Mouse (Mus musculus): ENCODE measurements at regions not wholly inside any gene's neighbourhood (a gene's known extent, or its start where the extent isn't known, plus 50 kb on each side); places are given as distances from the start of the nearest gene placed in this dataset.
A peak's percentile ranks its signal among the peaks of the same experiment; 100 is the strongest.

GRCm38 (mm10) chr9:33035401-33035800, 399.4 kb downstream of the Ets1 start:
- 73% methylated on average over 3 of the region's 3 CpGs for WGBS
- no peak for TF ChIP-seq CTCF (IDR thresholded peaks at IDR 0.05; ENCODE audit: extremely low read depth, insufficient read length, insufficient replicate concordance, low read depth, low read length)
- TF ChIP-seq POLR2A (IDR thresholded peaks at IDR 0.05; ENCODE audit: low read depth, low read length), result no peak
- no peak overlapping the region for H3K27ac ChIP-seq (ENCODE audit: insufficient read depth, low read depth, low read length)
- no peaks in the 10 kb centered on the region for H3K36me3 ChIP-seq (ENCODE audit: control insufficient read depth, insufficient read depth, low read length)
- no peaks in the 10 kb centered on the region for H3K4me1 ChIP-seq (ENCODE audit: control insufficient read depth, insufficient read depth, insufficient read length, low read length)
- H3K4me3 ChIP-seq (ENCODE audit: low read depth, low read length), result no peak overlapping the region
- H3K27me3 ChIP-seq (ENCODE audit: control insufficient read depth, insufficient read depth, low read length), result no peaks in the 10 kb centered on the region

GRCm38 (mm10) chr9:33039221-33039790, 403.3 kb downstream of the Ets1 start:
- WGBS, result 32% methylated on average over 4 of the region's 4 CpGs
- Histone ChIP-seq H3K36me3 (ENCODE audit: control insufficient read depth, insufficient read depth, low read length) (no peaks in the 10 kb centered on the region), H3K27ac (ENCODE audit: insufficient read depth, low read depth, low read length) (no peak overlapping the region), H3K27me3 (ENCODE audit: control insufficient read depth, insufficient read depth, low read length) (no peaks in the 10 kb centered on the region), H3K4me3 (ENCODE audit: low read depth, low read length) (no peak overlapping the region), H3K4me1 (ENCODE audit: control insufficient read depth, insufficient read depth, insufficient read length, low read length) (no peaks in the 10 kb centered on the region)
- TF ChIP-seq CTCF (IDR thresholded peaks at IDR 0.05; ENCODE audit: extremely low read depth, insufficient read length, insufficient replicate concordance, low read depth, low read length), result no peak
- no peak for TF ChIP-seq POLR2A (IDR thresholded peaks at IDR 0.05; ENCODE audit: low read depth, low read length)

GRCm38 (mm10) chr9:33050789-33051188, 414.8 kb downstream of the Ets1 start:
- TF ChIP-seq CTCF (IDR thresholded peaks at IDR 0.05; ENCODE audit: extremely low read depth, insufficient read length, insufficient replicate concordance, low read depth, low read length) (no peak), POLR2A (IDR thresholded peaks at IDR 0.05; ENCODE audit: low read depth, low read length) (no peak)
- 81% methylated on average over 4 of the region's 4 CpGs for whole genome bisulfite sequencing

GRCm38 (mm10) chr9:33060636-33061264, 424.7 kb downstream of the Ets1 start:
- no peaks in the 10 kb centered on the region for H3K27me3 ChIP-seq (ENCODE audit: control insufficient read depth, insufficient read depth, low read length)
- no peak overlapping the region for H3K4me3 ChIP-seq (ENCODE audit: low read depth, low read length)
- peak overlapping the region; percentile 16; the same call in 1 of the 2 replicates for H3K27ac ChIP-seq (ENCODE audit: insufficient read depth, low read depth, low read length)
- H3K36me3 ChIP-seq (ENCODE audit: control insufficient read depth, insufficient read depth, low read length), result no peaks in the 10 kb centered on the region
- TF ChIP-seq POLR2A (IDR thresholded peaks at IDR 0.05; ENCODE audit: low read depth, low read length) (no peak), CTCF (IDR thresholded peaks at IDR 0.05; ENCODE audit: extremely low read depth, insufficient read length, insufficient replicate concordance, low read depth, low read length) (no peak)
- WGBS, result 61% methylated on average over 6 of the region's 6 CpGs
- H3K4me1 ChIP-seq (ENCODE audit: control insufficient read depth, insufficient read depth, insufficient read length, low read length), result no peaks in the 10 kb centered on the region

More at GRCm38 (mm10) chr9:33050789-33051188, 414.8 kb downstream of the Ets1 start:
- H3K36me3 ChIP-seq (ENCODE audit: control insufficient read depth, insufficient read depth, low read length), result no peaks in the 10 kb centered on the region
- H3K27me3 ChIP-seq (ENCODE audit: control insufficient read depth, insufficient read depth, low read length), result no peaks in the 10 kb centered on the region
- no peaks in the 10 kb centered on the region for H3K4me1 ChIP-seq (ENCODE audit: control insufficient read depth, insufficient read depth, insufficient read length, low read length)
- no peak overlapping the region for H3K27ac ChIP-seq (ENCODE audit: insufficient read depth, low read depth, low read length)
- H3K4me3 ChIP-seq (ENCODE audit: low read depth, low read length), result no peak overlapping the region

- 74% methylated on average over 4 of the region's 4 CpGs for WGBS
Measured at GRCm38 (mm10) chr9:33062476-33062875, 426.5 kb downstream of the Ets1 start.

GRCm38 (mm10) chr9:33065331-33065730, 429.3 kb downstream of the Ets1 start:
- Histone ChIP-seq H3K4me1 (ENCODE audit: control insufficient read depth, insufficient read depth, insufficient read length, low read length) (no peaks in the 10 kb centered on the region), H3K4me3 (ENCODE audit: low read depth, low read length) (no peak overlapping the region), H3K27ac (ENCODE audit: insufficient read depth, low read depth, low read length) (no peak overlapping the region), H3K27me3 (ENCODE audit: control insufficient read depth, insufficient read depth, low read length) (no peaks in the 10 kb centered on the region), H3K36me3 (ENCODE audit: control insufficient read depth, insufficient read depth, low read length) (no peaks in the 10 kb centered on the region)
- WGBS, result 87% methylated on average over 3 of the region's 3 CpGs
- TF ChIP-seq POLR2A (IDR thresholded peaks at IDR 0.05; ENCODE audit: low read depth, low read length) (no peak), CTCF (IDR thresholded peaks at IDR 0.05; ENCODE audit: extremely low read depth, insufficient read length, insufficient replicate concordance, low read depth, low read length) (no peak)

More at GRCm38 (mm10) chr9:33062476-33062875, 426.5 kb downstream of the Ets1 start:
- Histone ChIP-seq H3K27me3 (ENCODE audit: control insufficient read depth, insufficient read depth, low read length) (no peaks in the 10 kb centered on the region), H3K4me3 (ENCODE audit: low read depth, low read length) (no peak overlapping the region), H3K4me1 (ENCODE audit: control insufficient read depth, insufficient read depth, insufficient read length, low read length) (no peaks in the 10 kb centered on the region), H3K36me3 (ENCODE audit: control insufficient read depth, insufficient read depth, low read length) (no peaks in the 10 kb centered on the region), H3K27ac (ENCODE audit: insufficient read depth, low read depth, low read length) (no peak overlapping the region)
- TF ChIP-seq POLR2A (IDR thresholded peaks at IDR 0.05; ENCODE audit: low read depth, low read length) (no peak), CTCF (IDR thresholded peaks at IDR 0.05; ENCODE audit: extremely low read depth, insufficient read length, insufficient replicate concordance, low read depth, low read length) (no peak)

GRCm38 (mm10) chr9:33067521-33067920, 431.5 kb downstream of the Ets1 start:
- TF ChIP-seq CTCF (IDR thresholded peaks at IDR 0.05; ENCODE audit: extremely low read depth, insufficient read length, insufficient replicate concordance, low read depth, low read length), result no peak
- no peak for TF ChIP-seq POLR2A (IDR thresholded peaks at IDR 0.05; ENCODE audit: low read depth, low read length)
- WGBS, result 73% methylated on average over 1 of the region's 1 CpGs
- no peaks in the 10 kb centered on the region for H3K36me3 ChIP-seq (ENCODE audit: control insufficient read depth, insufficient read depth, low read length)
- H3K4me1 ChIP-seq (ENCODE audit: control insufficient read depth, insufficient read depth, insufficient read length, low read length), result no peaks in the 10 kb centered on the region
- H3K27me3 ChIP-seq (ENCODE audit: control insufficient read depth, insufficient read depth, low read length), result no peaks in the 10 kb centered on the region
- H3K4me3 ChIP-seq (ENCODE audit: low read depth, low read length), result no peak overlapping the region
- no peak overlapping the region for H3K27ac ChIP-seq (ENCODE audit: insufficient read depth, low read depth, low read length)
